Mouse (Mus musculus) hindbrain, postnatal 0 days (tissue): ENCODE data around the gene Lrrc23. TPM values are rescaled to one million over a fixed set of nuclear protein-coding genes. Genes with fewer than 3 reads are reported as not detected.

Experiments
- ATAC-seq: fragments of 200-750 bp; cut with Nextera tagmentation; 2 replicates; pipeline ENCODE4 v1.8.0; 2017; ENCODE audit warnings: mild to moderate bottlenecking, moderate TSS enrichment, moderate library complexity
- DNase-seq: peaks from one replicate; pipeline ENCODE4 v3.0.0-alpha.2; 2015; ENCODE audit warnings: low spot score
- H3K27ac ChIP-seq: fragments of 300-500 bp; sonication (generic); 2 replicates; pipeline ENCODE4 v1.5.1; 2014; ENCODE audit warnings: mild to moderate bottlenecking
- H3K27me3 ChIP-seq: fragments of 300-500 bp; sonication (generic); 2 replicates; pipeline ENCODE4 v1.6.1; 2014; ENCODE audit warnings: low read length, mixed read lengths; ENCODE audit not compliant: insufficient read depth
- H3K36me3 ChIP-seq: fragments of 300-500 bp; sonication (generic); 2 replicates; pipeline ENCODE4 v1.6.1; 2014; ENCODE audit warnings: low read length, mixed read lengths; ENCODE audit not compliant: insufficient read depth
- H3K4me1 ChIP-seq: fragments of 300-500 bp; sonication (generic); 2 replicates; pipeline ENCODE4 v1.6.1; 2014; ENCODE audit warnings: antibody characterized with exemption, low read length, mixed read lengths; ENCODE audit not compliant: insufficient read depth
- H3K4me2 ChIP-seq: fragments of 300-500 bp; sonication (generic); 2 replicates; pipeline ENCODE4 v1.6.1; 2014; ENCODE audit warnings: low read depth, mild to moderate bottlenecking, low read length, moderate library complexity, mixed read lengths
- H3K4me3 ChIP-seq: fragments of 300-500 bp; sonication (generic); 2 replicates; pipeline ENCODE4 v1.5.1; 2014; ENCODE audit warnings: low read length
- H3K9ac ChIP-seq: fragments of 300-500 bp; sonication (generic); replicated peaks from 2 replicates; pipeline ENCODE4 v1.6.1; 2014; ENCODE audit warnings: mild to moderate bottlenecking, low read length, moderate library complexity, mixed read lengths
- H3K9me3 ChIP-seq: fragments of 300-500 bp; sonication (generic); 2 replicates; pipeline ENCODE4 v1.6.1; 2016; ENCODE audit warnings: low read length, mixed read lengths
- CTCF ChIP-seq: IDR thresholded peaks from 2 replicates; pipeline ENCODE4 v1.5.1; 2016; ENCODE audit warnings: antibody characterized with exemption, control low read depth, low read depth
- WGBS: fragments of 180-500 bp; shearing (Covaris S2); extraction: QIAGEN DNeasy Blood & Tissue Kit; methylation state at CpG from one replicate; pipeline ENCODE4 v1.1.7; 2014; 5-methylcytosine and 5-hydroxymethylcytosine counted together
- polyA plus RNA-seq: library from polyadenylated mRNA; unstranded; fragments of >200 nt; fragmentation: Nextera tagmentation; extraction: Ambion mirVana; gene quantifications from 2 replicates; pipeline ENCODE4 v1.2.1, GENCODE M21; 2015
- total RNA-seq: library from RNA; depleted of rRNA; stranded (reverse); fragments of >200 nt; gene quantifications from 2 replicates; pipeline ENCODE4 v1.2.3, GENCODE M21; 2014

The Lrrc23 gene
- total and polyA plus RNA-seq, 2 experiments from 2014 or later: 5.4 to 6.7 TPM

DNA sequence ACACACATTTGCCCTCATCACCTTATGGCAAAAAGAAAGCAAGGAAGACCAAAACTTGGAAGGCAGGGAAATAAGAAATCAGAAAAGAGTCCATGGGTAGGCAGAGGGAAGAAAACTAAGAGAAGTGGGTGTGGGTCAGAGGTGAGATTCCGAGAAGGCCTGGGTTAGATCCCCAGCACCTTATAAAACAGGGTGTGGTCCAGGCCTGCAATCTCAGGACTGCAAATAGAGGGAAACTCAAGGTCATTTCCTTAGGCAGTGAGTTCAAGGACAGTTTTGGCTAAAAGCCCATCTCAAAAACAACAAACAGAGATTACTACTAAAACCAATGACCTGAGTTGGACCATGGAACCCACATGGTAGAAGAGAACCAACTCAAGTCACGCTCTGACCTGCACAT, 25.7 kb downstream of the Lrrc23 start:
- ATAC-seq: no peak
- no peaks in the 10 kb centered on the region for H3K36me3 ChIP-seq
- H3K27ac ChIP-seq: no peak overlapping the region
- H3K4me2 ChIP-seq: peak overlapping the region; percentile 85
- TF ChIP-seq CTCF: no peak
- no peak for DNase-seq
- H3K4me3 ChIP-seq: no peak overlapping the region
- no peaks in the 10 kb centered on the region for H3K9me3 ChIP-seq
- peaks cover 33% of the 10 kb centered on the region for H3K4me1 ChIP-seq
- WGBS: 93% methylated on average over 2 of the region's 2 CpGs
- no peaks in the 10 kb centered on the region for H3K27me3 ChIP-seq
- H3K9ac ChIP-seq: no peak overlapping the region

DNA sequence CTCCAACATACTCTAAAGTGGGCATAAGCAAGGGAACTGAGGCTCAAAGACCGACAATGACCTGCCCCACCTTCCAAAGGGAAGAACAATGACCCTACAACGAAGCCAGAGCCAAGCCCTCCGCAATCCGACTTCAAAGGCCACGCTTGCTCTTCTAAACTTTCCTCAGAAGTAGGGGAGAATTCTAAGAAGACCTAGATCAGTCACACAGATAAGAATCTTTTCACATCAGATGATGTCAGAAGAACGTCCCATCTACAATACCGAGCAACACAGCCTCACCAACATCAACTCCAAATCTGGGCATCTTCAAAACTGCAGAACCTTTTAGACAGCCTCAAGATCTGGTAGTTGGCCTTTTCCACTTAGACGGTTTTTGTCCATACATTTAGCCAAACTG, 29.1 kb downstream of the Lrrc23 start:
- no peaks in the 10 kb centered on the region for H3K9me3 ChIP-seq
- H3K4me3 ChIP-seq: no peak overlapping the region
- TF ChIP-seq CTCF: no peak
- no peak overlapping the region for H3K27ac ChIP-seq
- peaks cover 15% of the 10 kb centered on the region for H3K36me3 ChIP-seq
- peaks cover 24% of the 10 kb centered on the region for H3K4me1 ChIP-seq
- H3K9ac ChIP-seq: no peak overlapping the region
- DNase-seq (no peak), ATAC-seq (no peak)
- WGBS: 83% methylated on average over 8 of the region's 8 CpGs
- H3K4me2 ChIP-seq: no peak overlapping the region
- no peaks in the 10 kb centered on the region for H3K27me3 ChIP-seq

DNA sequence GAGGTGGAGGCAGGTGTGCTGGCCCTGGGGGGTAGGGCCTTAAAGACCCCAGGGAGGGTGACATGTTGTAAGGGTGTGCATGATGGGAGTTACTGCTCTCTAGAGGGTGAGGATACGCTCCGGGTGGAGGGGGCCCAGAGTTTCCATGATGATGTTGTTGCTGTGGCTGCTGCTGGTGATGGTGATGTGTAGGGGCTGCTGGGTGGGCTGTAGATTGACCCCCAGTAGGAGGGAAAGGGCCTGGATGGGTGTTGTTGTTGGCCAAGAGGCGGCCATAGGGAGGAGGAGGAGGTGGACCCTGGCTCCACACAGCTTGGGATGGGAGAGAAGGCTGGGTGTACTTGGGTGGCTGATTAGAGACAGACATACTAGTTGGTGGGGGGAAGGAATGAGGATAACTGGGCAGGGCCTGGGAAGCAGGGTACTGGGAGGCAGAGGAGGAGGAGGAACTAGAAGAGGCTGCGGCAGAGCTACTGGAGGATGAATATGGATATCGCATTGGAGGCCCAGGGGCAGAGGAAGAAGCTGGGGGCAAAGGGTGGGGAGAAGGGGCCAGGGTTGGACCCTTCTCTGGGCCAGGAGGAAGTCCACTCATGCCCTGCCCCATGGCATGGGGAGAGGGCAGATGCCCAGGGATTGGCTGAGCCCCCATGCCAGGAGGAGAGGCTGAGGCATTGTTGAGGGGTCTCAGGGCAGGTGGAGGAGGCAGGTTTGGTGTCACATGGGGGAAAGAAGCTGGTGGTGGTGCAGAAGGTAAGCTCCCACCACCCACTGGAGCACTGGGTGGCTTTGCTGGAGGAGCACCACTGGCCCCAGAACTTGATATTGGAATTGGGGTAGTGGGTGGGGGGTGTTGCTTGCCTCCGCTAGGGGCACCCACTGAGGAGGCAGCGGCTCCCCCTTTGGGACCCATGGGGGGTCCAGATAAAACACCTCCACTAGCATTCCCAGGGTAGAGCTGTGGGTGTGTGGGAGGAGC, 32.6 kb downstream of the Lrrc23 start:
- H3K4me3 ChIP-seq: no peak overlapping the region
- ATAC-seq: no peak; the same call in 1 of the 2 replicates
- WGBS: 86% methylated on average over 7 of the region's 7 CpGs
- H3K27ac ChIP-seq: peak overlapping the region; percentile 87; the same call in 1 of the 2 replicates
- no peaks in the 10 kb centered on the region for H3K9me3 ChIP-seq
- H3K36me3 ChIP-seq: peaks cover 25% of the 10 kb centered on the region
- no peak for TF ChIP-seq CTCF
- peaks cover 6% of the 10 kb centered on the region; the same call in 1 of the 2 replicates for H3K4me1 ChIP-seq
- DNase-seq: no peak
- peak overlapping the region; percentile 96 for H3K4me2 ChIP-seq
- H3K9ac ChIP-seq: peak overlapping the region; percentile 78; the same call in 1 of the 2 replicates
- no peaks in the 10 kb centered on the region for H3K27me3 ChIP-seq

DNA sequence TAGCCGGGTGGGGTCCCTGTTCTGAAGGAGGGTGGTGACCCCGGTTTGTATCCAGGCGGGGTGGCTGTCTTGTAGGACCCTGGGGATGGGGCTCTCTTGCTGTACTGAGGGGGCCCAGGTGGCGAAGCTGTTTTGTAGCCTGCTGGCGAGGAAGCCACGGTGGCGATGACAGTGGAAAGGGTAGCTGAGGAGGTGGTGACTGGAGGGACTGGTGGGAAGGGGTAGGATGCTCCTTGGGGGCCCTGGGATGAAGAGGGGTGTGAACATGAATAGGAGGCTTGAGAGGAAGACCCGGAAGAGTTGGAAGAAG, 33.3 kb downstream of the Lrrc23 start:
- Histone ChIP-seq H3K9me3 (no peaks in the 10 kb centered on the region), H3K4me3 (peak overlapping the region; percentile 45), H3K27ac (peak overlapping the region; percentile 87), H3K27me3 (no peaks in the 10 kb centered on the region), H3K4me2 (peak overlapping the region; percentile 96), H3K4me1 (peaks cover 6% of the 10 kb centered on the region; the same call in 1 of the 2 replicates), H3K9ac (peak overlapping the region; percentile 78), H3K36me3 (peaks cover 25% of the 10 kb centered on the region)
- 0 out of 2 replicates have a peak, but pooled peaks have one; percentile 0 for TF ChIP-seq CTCF
- ATAC-seq: peak; percentile 1
- 14% methylated on average over 8 of the region's 8 CpGs for WGBS
- no peak for DNase-seq

DNA sequence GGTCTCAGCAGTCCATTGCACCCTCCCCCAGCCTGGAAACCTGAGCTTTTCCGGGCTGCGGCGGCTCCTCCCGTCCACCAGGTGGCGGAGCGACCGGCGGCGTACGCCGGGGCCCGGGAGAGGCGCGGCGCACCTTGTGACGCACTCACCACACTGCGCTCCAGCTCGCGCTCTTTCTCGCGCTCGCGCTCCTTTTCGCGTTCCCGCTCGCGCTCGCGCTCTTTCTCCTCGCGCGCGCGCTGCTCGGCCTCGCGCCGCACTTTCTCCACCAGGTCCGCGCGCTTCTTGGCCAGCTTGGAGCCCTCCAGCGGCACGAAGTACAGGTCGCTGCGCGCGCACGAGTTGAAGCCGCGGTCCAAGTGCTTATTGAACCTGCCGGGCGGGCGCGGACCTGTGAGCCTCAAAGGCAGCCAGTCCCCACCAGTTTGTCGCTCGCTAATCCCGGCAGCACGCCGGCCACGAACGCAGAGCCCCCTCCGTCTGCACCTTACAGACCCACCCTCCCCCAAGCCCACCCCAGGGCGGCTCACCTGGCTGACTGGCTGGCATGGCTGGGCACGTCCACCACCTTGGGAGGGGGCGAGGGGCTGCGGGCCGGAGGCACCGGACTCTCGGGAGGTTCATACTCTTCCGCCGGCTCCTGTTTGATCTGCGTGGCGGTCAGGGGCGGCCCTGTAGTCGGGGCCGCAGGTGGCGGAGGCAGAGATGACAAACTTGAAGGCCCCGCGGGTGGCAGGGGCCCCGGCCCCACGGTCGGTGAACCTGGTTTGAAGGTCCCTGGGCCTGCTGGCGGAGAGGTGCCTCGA, 33.8 kb downstream of the Lrrc23 start:
- Histone ChIP-seq H3K4me1 (peaks cover 6% of the 10 kb centered on the region; the same call in 1 of the 2 replicates), H3K9ac (peak overlapping the region; percentile 78), H3K27ac (peak overlapping the region; percentile 87), H3K9me3 (no peaks in the 10 kb centered on the region), H3K27me3 (no peaks in the 10 kb centered on the region), H3K4me2 (peak overlapping the region; percentile 96), H3K36me3 (peaks cover 25% of the 10 kb centered on the region), H3K4me3 (peak overlapping the region; percentile 45)
- peak; percentile 88 for ATAC-seq
- DNase-seq: peak; percentile 99
- under 1% methylated on average over 85 of the region's 85 CpGs for WGBS
- peak; percentile 75 for TF ChIP-seq CTCF

DNA sequence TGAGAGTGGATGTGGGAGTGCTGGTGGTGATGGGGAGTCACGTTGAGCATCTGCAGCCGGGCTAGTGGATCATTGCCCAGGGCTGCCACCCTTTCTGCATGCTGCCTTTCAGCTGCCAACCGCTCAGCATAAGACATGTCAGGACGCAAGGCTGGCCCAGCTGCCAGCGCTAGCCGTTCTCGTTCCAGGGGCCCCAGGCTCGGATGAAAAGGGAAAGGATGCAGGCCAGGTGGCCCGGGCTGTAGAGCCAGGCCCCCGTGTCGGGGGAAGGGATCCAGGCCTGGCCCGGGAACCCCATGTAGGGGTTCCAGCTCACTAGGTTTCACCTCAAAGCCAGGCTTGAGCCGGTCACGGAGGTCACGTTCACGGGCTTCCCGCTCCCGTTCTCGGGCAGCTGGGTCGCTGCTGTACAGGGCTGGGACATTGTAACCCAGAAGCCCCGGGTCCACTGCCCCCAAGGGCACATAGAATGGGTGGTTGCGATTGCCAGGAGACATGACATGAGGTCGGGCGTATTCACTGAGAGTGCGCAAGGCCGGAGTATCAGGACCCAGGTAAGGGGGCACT, 34.7 kb downstream of the Lrrc23 start:
- peaks cover 25% of the 10 kb centered on the region for H3K36me3 ChIP-seq
- H3K27me3 ChIP-seq: no peaks in the 10 kb centered on the region
- WGBS: 67% methylated on average over 26 of the region's 26 CpGs
- peak overlapping the region; percentile 69; the same call in 1 of the 2 replicates for H3K27ac ChIP-seq
- no peak for TF ChIP-seq CTCF
- peak overlapping the region; percentile 45; the same call in 1 of the 2 replicates for H3K4me3 ChIP-seq
- 0 out of 2 replicates have a peak overlapping the region, but pooled peaks have one; percentile 23 for H3K9ac ChIP-seq
- H3K4me2 ChIP-seq: peak overlapping the region; percentile 96
- DNase-seq (no peak), ATAC-seq (no peak)
- peaks cover 9% of the 10 kb centered on the region; the same call in 1 of the 2 replicates for H3K4me1 ChIP-seq
- H3K9me3 ChIP-seq: no peaks in the 10 kb centered on the region
